Mouse (Mus musculus) mouse embryonic stem cell (cell line): ENCODE data around the gene Olfr749.
"Not testable (repeated sequence)": the region's sequence is repeated elsewhere in the genome, so short reads cannot be mapped to it uniquely, and the experiment has no call there.

Source experiments
- in situ Hi-C, 2 experiments: fragments of 300-500 bp; cut with MboI; formaldehyde crosslinking; loops; 1 replicate in 1 of 2; 3 replicates in 1 of 2; pipeline ENCODE4 v1.14.3; 2019 to 2020; ENCODE audit warnings: low sequenced_read_pairs in 2 of 2, low pct_unique_long_range_greater_than_20kb in 1 of 2, mixed read lengths in 1 of 2; ENCODE audit not compliant: unreplicated experiment in 1 of 2

Olfr749 gene

DNA sequence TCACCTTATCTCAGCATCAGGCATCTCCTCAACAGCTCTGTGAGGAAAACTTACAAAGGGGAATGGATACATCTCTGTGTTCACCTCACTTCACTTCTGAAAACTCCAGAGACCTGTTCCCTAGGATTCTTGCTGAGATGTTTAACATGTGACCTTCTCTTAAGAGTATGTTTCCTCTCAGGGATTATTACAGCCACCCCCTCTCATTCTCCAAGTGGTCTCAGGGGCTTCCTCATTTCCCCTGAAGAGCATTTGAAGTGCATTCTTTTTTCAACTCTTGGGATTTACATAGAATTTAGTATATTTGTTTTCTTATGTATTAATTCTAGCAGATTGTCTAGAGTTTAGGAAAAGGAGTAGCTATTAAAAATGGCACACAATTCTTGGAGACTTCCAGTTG is at the start of gene Olfr749:
Gene Olfr749 (minus strand): TSS at position 101 of the 400 bp plus-strand sequence.
- in situ Hi-C loops: no loop called here

DNA sequence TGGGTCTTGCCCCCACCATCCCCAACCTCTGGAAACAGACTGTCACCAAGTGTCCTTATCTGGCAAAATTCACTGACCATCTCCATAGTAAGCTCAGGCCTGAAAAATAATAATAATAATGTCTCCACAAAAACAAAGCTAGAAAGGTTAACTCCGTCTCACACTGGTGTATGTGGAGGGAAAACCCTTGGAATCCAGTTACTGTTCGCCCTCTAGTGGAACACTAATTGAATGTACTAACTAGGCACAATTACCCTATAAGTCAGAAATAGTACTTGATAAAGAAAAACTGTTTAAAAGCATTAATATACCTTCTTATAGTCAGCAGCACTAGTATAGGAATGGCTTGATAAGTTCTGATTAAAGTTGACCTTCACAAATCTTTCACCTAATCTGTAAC is 43.3 kb upstream of the Olfr749 start:
- in situ Hi-C loops: loop anchor here in 1 of 2 experiments (25.0 kb wide), 1 partner anchor 726 kb away; no protein-coding TSS in a partner anchor

DNA sequence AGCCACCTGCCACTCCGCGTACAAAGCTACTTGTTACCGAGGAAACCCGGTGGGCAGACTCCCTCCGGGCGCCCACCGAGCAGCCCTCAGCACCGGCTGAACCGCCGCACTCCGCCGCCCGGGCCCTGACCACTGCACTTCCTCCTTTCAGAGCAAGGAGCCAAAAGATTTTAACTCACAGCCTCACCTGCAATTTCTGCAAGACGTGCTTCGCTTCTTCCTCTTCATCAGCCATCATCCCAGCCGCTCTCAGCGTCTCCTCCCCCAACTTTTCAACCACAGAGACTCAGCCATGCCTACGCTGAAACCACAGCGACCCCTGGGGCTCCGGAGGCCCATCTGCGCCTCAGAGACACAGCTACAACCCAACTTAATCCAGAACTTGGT is 40.4 kb upstream of the Olfr749 start, which contains the start of gene Ttc5:
Gene Ttc5 (minus strand): TSS at position 269 of the 387 bp plus-strand sequence.
- in situ Hi-C loops: loop anchor here in 1 of 2 experiments (25.0 kb wide), 1 partner anchor 723 kb away; no protein-coding TSS in a partner anchor

DNA sequence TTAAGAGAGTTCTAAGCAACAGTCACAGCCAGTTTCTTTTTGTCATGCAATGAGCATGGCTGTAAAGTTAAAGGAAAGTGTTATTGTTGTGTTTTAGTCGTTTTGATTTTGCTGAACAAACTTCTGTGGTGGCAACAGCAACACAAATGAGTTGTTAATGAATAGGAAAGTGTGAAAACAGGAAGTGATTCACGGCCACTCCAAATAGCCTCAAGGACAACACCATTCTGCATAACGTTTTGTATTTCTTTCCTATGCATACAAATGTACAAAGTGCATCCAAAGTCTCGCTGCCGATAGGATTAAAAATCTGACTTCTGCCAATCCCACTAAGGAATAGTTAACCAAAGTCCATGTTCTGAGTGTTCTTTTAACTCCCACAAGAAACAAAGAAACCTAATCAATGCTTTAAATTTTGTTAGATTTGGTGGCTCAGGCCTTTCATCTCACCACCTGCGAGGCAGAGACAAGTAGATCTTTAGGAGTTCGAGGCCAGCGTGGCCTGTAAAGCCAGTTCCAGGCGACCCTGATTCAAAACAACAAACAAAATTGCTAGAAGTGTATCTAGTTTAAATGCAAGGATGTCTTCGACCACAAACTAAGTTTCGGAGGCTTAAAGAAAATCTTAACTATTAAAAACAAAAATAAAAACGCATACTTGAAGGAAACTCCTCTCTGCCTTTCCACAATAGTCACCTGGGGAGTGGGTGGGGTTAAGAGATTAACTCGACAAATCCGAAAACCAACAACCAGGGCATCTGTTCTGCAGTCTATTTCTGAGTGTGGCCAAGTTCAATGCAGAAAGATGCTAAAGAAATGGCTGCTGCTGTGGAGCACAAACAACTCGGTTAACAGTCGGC is 39.7 kb upstream of the Olfr749 start:
- in situ Hi-C loops: loop anchor here in 1 of 2 experiments (25.0 kb wide), 1 partner anchor 722 kb away; no protein-coding TSS in a partner anchor

DNA sequence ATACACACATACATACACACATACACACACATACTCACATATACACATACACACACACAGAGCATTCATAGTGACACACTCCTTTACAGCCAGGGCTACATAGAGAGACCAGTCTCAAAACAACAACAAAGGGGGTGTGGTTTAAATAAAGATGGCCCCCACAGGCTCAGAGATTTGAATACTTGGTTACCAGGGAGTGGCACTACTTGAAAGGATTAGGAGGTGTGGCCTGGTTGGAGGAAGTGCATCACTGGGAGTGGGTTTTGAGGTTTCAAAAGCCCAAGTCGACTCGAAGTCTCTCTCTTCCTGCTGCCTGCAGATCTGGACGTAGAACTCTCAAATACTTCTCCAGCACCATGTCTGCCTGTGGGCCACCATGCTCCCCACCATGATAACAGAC is 37.3 kb upstream of the Olfr749 start:
- in situ Hi-C loops: loop anchor here in 1 of 2 experiments (25.0 kb wide), 1 partner anchor 720 kb away; no protein-coding TSS in a partner anchor

DNA sequence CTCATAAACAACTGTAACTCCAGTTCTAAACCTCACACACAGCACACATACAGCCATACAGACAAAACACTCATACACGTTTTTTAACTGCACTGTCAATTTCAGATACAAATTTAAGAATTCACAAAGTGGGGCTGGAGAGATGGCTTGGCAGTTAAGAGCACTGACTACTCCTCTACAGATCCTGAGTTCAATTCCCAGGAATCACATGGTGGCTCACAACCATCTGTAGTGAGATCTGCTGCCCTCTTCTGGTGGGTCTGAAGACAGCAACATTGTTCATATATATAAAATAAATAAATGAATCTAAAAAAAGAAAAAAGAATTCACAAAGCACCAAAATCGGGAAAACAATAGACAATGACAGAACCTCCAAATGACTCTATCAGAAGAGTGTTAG is 26.4 kb upstream of the Olfr749 start:
- in situ Hi-C loops: loop anchor here in 1 of 2 experiments (25.0 kb wide), 2 partner anchors 409 to 909 kb away; partner anchors contain the start of gene Tlr11

DNA sequence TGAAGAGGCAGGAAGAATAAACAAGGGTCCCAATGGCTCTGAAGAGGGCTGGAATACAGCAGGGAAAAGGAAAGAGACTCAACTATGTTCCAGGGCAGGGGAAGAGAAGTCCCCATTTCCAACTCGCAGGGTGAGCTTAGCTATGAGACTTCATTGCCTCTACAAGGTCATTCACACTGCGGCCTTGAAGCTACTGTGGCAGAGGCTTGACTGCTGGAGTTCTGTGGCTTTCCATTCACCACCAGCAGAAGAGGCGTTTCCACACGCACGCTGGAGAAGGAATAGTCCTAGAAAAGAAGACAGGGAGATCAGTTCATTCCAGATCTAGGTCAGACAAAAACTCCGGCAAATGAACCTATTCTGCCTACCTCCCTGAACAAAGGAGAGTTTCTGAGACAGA is 20.8 kb upstream of the Olfr749 start:
- in situ Hi-C loops: loop anchor here in 1 of 2 experiments (25.0 kb wide), 2 partner anchors 403 to 903 kb away; partner anchors contain the start of gene Tlr11

DNA sequence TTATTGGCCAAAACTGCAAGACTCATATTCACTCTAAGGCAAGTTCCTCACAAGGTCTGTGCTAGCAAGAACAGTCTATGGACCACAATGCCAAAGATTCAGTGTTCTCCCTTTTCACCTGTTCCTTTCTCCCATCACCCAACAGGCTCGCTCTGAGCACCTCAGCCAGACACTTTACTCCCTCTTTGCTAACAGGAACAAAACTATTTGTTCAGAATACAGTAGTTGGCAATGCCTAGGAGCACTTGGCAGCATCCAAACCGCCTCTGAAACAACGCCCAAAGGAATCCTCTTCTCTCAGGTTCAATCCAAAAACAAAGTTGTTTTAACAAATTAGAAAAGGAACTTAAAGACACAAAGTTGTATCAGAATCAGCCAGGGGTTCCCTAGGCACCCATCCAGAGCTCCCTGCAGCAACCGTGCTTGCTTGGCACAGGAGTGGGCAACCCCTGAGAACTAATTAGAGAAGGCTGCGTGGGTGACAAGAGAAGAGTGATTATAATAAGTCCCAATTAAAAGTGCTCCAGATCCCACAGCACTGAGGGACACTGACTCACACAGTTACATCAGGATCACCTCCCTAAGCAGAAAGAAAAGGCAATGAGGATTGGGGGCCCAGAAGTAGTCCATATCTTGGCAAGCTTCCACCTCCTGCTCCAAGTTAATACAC is 13.7 kb upstream of the Olfr749 start:
- in situ Hi-C loops: loop anchor here in 1 of 2 experiments (25.0 kb wide), 2 partner anchors 396 to 896 kb away; partner anchors contain the start of gene Tlr11

DNA sequence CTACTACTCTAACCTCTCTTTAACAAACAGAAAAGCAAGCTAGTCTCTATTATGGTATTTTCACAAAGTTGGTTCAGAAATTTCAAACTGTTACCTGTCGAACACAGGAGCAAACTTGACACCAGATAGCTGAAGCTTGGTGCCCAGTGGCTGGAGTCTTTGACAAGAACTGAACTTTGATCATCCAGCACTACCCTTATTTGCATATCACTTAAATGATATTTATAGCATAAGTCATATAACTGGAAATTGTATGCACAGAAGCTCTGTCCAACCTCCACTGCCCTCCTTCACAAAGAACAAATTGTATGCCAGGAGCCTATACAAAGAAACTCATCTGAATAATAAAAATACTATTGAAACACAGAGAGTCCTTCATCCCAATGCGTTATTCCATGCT is 3.3 kb downstream of the Olfr749 start:
- in situ Hi-C loops: no loop called here

DNA sequence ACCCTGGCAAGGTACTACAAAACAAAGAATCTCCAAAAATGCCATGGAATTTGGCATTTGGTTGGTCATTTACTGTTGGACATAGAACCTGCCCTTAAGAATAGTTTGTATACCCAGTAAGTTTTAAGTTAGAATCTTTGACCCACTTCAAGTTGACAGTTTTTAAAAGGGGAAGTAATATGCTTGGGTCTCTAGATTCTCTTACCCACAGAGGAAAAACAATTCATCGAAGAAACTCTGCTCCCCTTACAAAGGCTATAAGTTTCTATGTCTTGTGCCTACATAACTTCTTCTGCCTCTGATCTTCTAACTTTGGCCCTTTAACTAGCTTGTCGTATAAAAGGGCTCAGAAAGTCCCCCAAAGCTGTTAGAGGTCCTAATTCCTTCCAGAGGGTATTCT is 4.6 kb downstream of the Olfr749 start:
- in situ Hi-C loops: no loop called here

DNA sequence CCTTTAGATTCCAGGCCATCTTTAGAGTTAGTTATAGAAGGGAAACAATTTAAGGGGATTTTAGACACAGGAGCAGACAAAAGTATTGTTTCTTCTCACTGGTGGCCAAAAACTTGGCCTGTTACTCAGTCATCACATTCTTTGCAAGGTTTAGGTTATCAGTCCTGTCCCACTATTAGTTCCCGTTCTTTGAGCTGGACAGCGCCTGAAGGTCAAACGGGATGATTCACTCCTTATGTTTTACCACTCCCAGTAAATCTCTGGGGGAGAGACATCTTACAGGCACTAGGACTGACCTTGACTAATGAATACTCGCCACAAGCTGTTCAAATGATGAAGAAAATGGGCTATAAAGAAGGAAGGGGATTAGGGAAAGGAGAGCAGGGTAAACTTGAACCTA is 22.5 kb downstream of the Olfr749 start:
- in situ Hi-C loops: not testable (repeated sequence)

DNA sequence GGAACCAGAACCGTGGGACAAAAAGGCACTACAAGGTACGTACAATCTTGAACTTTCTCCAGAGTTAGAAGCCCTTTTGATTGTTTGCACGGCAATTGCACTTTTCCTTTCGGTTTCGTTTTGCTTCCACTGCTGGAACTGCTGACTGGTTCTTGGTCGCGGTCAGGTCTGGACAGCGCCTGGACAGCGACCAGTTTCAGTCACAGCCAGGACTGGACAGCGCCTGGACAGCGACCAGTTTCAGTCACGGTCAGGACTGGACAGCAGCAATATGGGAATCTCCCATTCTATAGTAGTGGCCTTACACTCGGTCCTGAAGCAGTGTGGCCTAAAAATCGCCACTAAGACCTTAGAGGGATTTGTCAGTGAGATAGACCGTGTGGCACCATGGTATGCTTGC is 25.0 kb downstream of the Olfr749 start:
- in situ Hi-C loops: not testable (repeated sequence)

DNA sequence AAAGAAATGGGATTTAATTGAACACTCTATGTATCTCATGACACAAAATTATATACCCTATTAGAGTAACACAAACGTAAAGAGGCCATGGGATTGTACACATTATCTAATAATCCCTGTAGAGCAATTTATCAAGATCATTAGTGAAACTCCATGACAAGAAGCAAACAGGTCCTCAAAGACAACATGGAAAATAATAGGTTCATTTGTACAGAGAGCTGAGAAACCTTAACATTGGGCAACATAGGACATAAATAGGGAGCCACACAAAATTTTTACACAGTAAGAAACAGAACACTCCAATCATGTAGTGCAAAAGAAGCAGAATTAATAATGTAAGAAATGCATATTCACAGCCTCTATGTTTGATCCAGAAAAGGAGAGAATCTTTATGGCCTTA is 37.8 kb downstream of the Olfr749 start, which contains the start of gene Olfr748:
Gene Olfr748 (plus strand): TSS at position 301 of the 400 bp plus-strand sequence.
- in situ Hi-C loops: no loop called here

DNA sequence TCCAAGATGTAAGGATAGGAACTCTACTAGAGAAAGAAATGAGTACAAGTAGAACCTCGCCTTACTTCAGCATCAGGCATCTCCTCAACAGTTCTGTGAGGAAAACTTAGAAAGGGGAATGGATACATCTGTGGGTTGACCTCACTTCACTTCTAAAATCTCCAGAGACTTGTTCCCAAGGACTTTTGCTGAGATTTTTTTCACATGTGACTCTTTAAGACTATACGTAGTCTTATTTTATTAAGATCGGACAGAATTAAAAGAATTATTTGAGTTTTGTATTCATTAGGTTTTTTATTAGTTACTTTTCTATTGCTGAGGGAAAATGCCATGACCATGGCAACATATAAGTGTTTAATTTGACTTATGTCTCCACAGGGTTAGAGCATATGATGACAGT is 51.8 kb downstream of the Olfr749 start, which contains the start of gene Olfr747:
Gene Olfr747 (minus strand): TSS at position 101 of the 400 bp plus-strand sequence.
- in situ Hi-C loops: no loop called here
